Mouse (Mus musculus): ENCODE data around the gene Klhl1. TPM values are rescaled to one million over a fixed set of nuclear protein-coding genes. Genes with fewer than 3 reads are reported as not detected.

The Klhl1 gene
- not detected in 2 replicates for polyA plus RNA-seq (2012; rRNA removed)

GRCm38 (mm10) chr14:96518954-96519682 is at the start of gene Klhl1:
Klhl1 (minus strand) TSS chr14:96519102.

All from liver, embryonic 14 days (tissue).